Mouse (Mus musculus): ENCODE results near the gene Gm10642.

Gm10642 gene

GRCm38 (mm10) chr9:70673656-70674055 lies 17.6 kb downstream of the Gm10642 start:
- no peak for DNase-seq (ENCODE audit: low spot score)

- DNase-seq (ENCODE audit: low spot score), result no peak
These were observed 19.1 kb downstream of the Gm10642 start for GRCm38 (mm10) chr9:70675117-70675516.

- DNase-seq (ENCODE audit: low spot score), result no peak
These were observed 19.9 kb downstream of the Gm10642 start for GRCm38 (mm10) chr9:70675961-70676360.

- DNase-seq (ENCODE audit: low spot score), result peak; percentile 98
These were observed 22.7 kb downstream of the Gm10642 start, which contains the start of gene Adam10 for GRCm38 (mm10) chr9:70678682-70679131. Gene Adam10, plus strand, starts transcription at chr9:70678997.

- DNase-seq (ENCODE audit: low spot score), result peak; percentile 38
These were observed 23.4 kb downstream of the Gm10642 start for GRCm38 (mm10) chr9:70679132-70680091.

GRCm38 (mm10) chr9:70682202-70682601 lies 26.2 kb downstream of the Gm10642 start:
- no peak for DNase-seq (ENCODE audit: low spot score)

- no peak for DNase-seq (ENCODE audit: low spot score)
These were observed 32.4 kb downstream of the Gm10642 start for GRCm38 (mm10) chr9:70688301-70688968.

GRCm38 (mm10) chr9:70689926-70690325 lies 33.9 kb downstream of the Gm10642 start:
- no peak for DNase-seq (ENCODE audit: low spot score)

GRCm38 (mm10) chr9:70690579-70690978 lies 34.5 kb downstream of the Gm10642 start:
- no peak for DNase-seq (ENCODE audit: low spot score)

- DNase-seq (ENCODE audit: low spot score), result no peak
These were observed 36.0 kb downstream of the Gm10642 start for GRCm38 (mm10) chr9:70691772-70692693.

GRCm38 (mm10) chr9:70695723-70696122 lies 39.7 kb downstream of the Gm10642 start:
- no peak for DNase-seq (ENCODE audit: low spot score)

GRCm38 (mm10) chr9:70698090-70698489 lies 42.0 kb downstream of the Gm10642 start:
- DNase-seq (ENCODE audit: low spot score), result no peak

- DNase-seq (ENCODE audit: low spot score), result no peak
These were observed 47.6 kb downstream of the Gm10642 start for GRCm38 (mm10) chr9:70703597-70704203.

GRCm38 (mm10) chr9:70706444-70706843 lies 50.4 kb downstream of the Gm10642 start:
- DNase-seq (ENCODE audit: low spot score), result no peak
